Mouse (Mus musculus) C2C12 (cell line): ENCODE measurements around the gene Kif6.

Source experiments
- CTCF ChIP-seq: IDR thresholded peaks from one replicate; pipeline ENCODE4 v1.5.1; 2011; ENCODE audit not compliant: control insufficient read depth, insufficient read depth, insufficient read length
- FOSL1 ChIP-seq: IDR thresholded peaks from one replicate; pipeline ENCODE4 v1.8.0; 2011; ENCODE audit warnings: mild to moderate bottlenecking, low read length; ENCODE audit not compliant: poor library complexity, insufficient read depth, severe bottlenecking
- MAX ChIP-seq: IDR thresholded peaks from one replicate; pipeline ENCODE4 v1.6.1; 2011; ENCODE audit warnings: mild to moderate bottlenecking, control low read depth
- MYOD1 ChIP-seq: IDR thresholded peaks from one replicate; pipeline ENCODE4 v1.6.1; 2011; ENCODE audit warnings: low read depth; ENCODE audit not compliant: control insufficient read depth, insufficient read length
- MYOG ChIP-seq: IDR thresholded peaks from one replicate; pipeline ENCODE4 v1.6.1; 2011; ENCODE audit not compliant: control insufficient read depth, insufficient read length; ENCODE audit errors: extremely low read depth
- USF1 ChIP-seq: IDR thresholded peaks from one replicate; pipeline ENCODE4 v1.6.1; 2011; ENCODE audit warnings: low read depth, mild to moderate bottlenecking, control low read depth, moderate library complexity

DNA sequence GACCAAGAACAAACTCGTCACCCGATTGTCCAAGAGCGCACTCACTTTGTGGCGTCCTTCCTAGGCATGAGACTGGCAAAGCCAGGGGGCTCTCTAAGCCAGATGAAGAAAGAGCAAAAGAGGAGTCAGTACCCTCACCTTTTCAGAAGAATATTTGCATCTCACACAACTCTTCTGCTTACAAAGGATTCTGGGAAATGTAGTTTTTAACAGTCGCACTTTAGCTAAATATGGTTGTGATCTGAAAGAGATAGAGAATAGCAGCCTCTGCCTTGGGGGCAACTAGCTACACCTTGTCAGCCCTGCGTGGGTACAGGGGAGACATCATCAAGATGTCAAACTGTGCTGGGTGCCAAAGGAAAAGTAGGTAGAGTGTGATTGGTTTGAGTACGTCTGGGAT is 287.7 kb downstream of the Kif6 start:
- no peak for TF ChIP-seq CTCF
- no peak for TF ChIP-seq MAX
- no peak for TF ChIP-seq USF1
- TF ChIP-seq MYOD1 = no peak
- TF ChIP-seq FOSL1 = no peak
- no peak for TF ChIP-seq MYOG
